Mouse (Mus musculus) heart, embryonic 10.5 days (tissue): ENCODE data around the gene Treml2. TPM values are rescaled to one million over a fixed set of nuclear protein-coding genes. Genes with fewer than 3 reads are reported as not detected.
"Not testable (repeated sequence)": the region's sequence is repeated elsewhere in the genome, so short reads cannot be mapped to it uniquely, and the experiment has no call there.

ENCODE experiments used
- DNase-seq: peaks from one replicate; pipeline ENCODE4 v3.0.0-alpha.2; 2017; ENCODE audit warnings: low spot score
- H3K27ac ChIP-seq: fragments of 300-500 bp; sonication (generic); 2 replicates; pipeline ENCODE4 v1.5.1; 2016; ENCODE audit warnings: mild to moderate bottlenecking
- H3K27me3 ChIP-seq: fragments of 300-500 bp; sonication (generic); 2 replicates; pipeline ENCODE4 v1.6.1; 2016; ENCODE audit warnings: mild to moderate bottlenecking; ENCODE audit not compliant: poor library complexity, insufficient read depth, severe bottlenecking
- H3K36me3 ChIP-seq: fragments of 300-500 bp; sonication (generic); 2 replicates; pipeline ENCODE4 v1.6.1; 2016; ENCODE audit warnings: mild to moderate bottlenecking, moderate library complexity
- H3K4me1 ChIP-seq: fragments of 300-500 bp; sonication (generic); 2 replicates; pipeline ENCODE4 v1.6.1; 2016; ENCODE audit warnings: mild to moderate bottlenecking
- H3K4me3 ChIP-seq: fragments of 300-500 bp; sonication (generic); 2 replicates; pipeline ENCODE4 v1.5.1; 2016; ENCODE audit warnings: mild to moderate bottlenecking, moderate library complexity
- H3K9me3 ChIP-seq: fragments of 300-500 bp; sonication (generic); 2 replicates; pipeline ENCODE4 v1.6.1; 2016; ENCODE audit warnings: mild to moderate bottlenecking, moderate library complexity
- WGBS: fragments of 180-500 bp; shearing (Covaris S2); methylation state at CpG from one replicate; pipeline ENCODE4 v1.1.7; 2016; 5-methylcytosine and 5-hydroxymethylcytosine counted together
- polyA plus RNA-seq: library from polyadenylated mRNA; unstranded; fragments of >200 nt; fragmentation: Nextera tagmentation; extraction: Ambion mirVana; gene quantifications from 2 replicates; pipeline ENCODE4 v1.2.1, GENCODE M21; 2016

The Treml2 gene
- polyA plus RNA-seq, 1 experiment from 2014 or later = 1.3 TPM

DNA sequence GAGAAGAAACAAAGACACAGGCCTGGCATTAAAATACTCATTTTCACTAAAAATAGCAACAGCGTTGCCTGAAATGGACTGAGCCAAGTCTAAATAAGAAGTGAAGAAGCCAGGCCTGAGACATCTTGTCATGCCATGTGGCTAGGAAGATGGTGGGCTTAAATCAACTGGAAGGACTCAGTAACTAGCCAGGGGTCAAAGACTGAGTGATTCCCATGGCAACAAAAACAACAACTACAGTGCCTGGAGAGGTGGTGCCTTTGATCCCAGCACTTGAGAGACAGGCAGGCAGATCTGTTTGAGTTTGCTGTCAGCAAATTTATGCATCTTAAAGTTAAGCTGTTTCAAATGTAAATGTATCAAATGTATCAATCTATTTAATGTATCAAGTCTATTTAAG is 41.0 kb downstream of the Treml2 start:
- no peak for DNase-seq
- no peaks in the 10 kb centered on the region for H3K27me3 ChIP-seq
- no peak overlapping the region for H3K27ac ChIP-seq
- H3K9me3 ChIP-seq = no peaks in the 10 kb centered on the region
- no peak overlapping the region for H3K4me3 ChIP-seq
- 64% methylated on average over 1 of the region's 1 CpGs for WGBS
- H3K36me3 ChIP-seq = no peaks in the 10 kb centered on the region
- H3K4me1 ChIP-seq = no peaks in the 10 kb centered on the region

- DNase-seq = no peak
- WGBS = 63% methylated on average over 3 of the region's 3 CpGs
- H3K9me3 ChIP-seq = no peaks in the 10 kb centered on the region
- H3K27ac ChIP-seq = no peak overlapping the region
- H3K4me1 ChIP-seq = peaks cover 8% of the 10 kb centered on the region; the same call in 1 of the 2 replicates
- H3K4me3 ChIP-seq = no peak overlapping the region
- H3K36me3 ChIP-seq = no peaks in the 10 kb centered on the region
- peaks cover 8% of the 10 kb centered on the region; the same call in 1 of the 2 replicates for H3K27me3 ChIP-seq
These were observed 42.6 kb downstream of the Treml2 start for GRCm38 (mm10) chr17:48341947-48342346.

DNA sequence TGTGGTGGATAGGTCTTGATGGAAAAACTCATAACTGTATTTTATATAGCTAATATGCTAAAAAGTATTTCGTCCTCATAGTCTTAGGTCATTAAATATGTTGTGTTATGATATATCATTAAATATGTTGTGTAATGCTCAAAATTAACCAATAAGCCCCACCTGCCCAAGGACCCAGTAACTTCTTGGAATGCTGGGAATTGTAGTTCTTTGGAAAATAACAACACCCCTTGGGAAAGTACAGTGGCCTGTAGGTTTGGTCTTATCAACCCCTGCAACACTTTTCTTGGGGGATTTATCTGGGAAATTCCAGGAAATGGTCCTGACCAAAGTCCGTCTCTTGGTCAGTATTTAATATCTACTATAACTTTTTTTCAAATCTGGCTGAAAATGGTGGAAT is 43.8 kb downstream of the Treml2 start:
- H3K4me3 ChIP-seq = no peak overlapping the region
- 71% methylated on average over 2 of the region's 2 CpGs for WGBS
- H3K27me3 ChIP-seq = peaks cover 8% of the 10 kb centered on the region; the same call in 1 of the 2 replicates
- DNase-seq = no peak
- no peaks in the 10 kb centered on the region for H3K9me3 ChIP-seq
- no peak overlapping the region for H3K27ac ChIP-seq
- H3K4me1 ChIP-seq = peaks cover 8% of the 10 kb centered on the region; the same call in 1 of the 2 replicates
- H3K36me3 ChIP-seq = no peaks in the 10 kb centered on the region

DNA sequence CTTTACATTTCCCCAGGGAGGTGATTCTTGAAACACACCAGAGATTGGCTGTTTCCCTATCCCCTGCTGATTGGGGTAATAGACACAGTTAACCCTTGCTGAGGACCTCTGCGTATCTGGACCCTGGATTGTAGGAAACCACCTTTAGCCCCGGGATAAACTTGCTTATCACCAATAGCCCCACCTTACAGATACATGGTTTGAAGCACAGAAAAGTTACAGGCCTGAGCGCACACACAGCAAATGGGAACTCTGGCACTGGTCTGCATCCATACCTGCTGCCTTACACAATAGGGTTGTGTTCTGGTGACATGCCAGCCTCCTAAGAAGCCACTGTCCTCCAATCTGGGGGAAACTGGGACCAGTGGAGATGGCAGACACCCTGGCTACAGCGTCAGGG is 46.5 kb downstream of the Treml2 start:
- Histone ChIP-seq H3K36me3 (no peaks in the 10 kb centered on the region), H3K9me3 (no peaks in the 10 kb centered on the region), H3K4me3 (no peak overlapping the region), H3K27me3 (peaks cover 8% of the 10 kb centered on the region; the same call in 1 of the 2 replicates), H3K27ac (no peak overlapping the region), H3K4me1 (peaks cover 8% of the 10 kb centered on the region; the same call in 1 of the 2 replicates)
- WGBS = 79% methylated on average over 4 of the region's 4 CpGs
- no peak for DNase-seq

GRCm38 (mm10) chr17:48346231-48346630 is 46.9 kb downstream of the Treml2 start, which contains the start of gene Trem2:
TSS of gene Trem2 (plus strand) at chr17:48346401.
- peaks cover 8% of the 10 kb centered on the region; the same call in 1 of the 2 replicates for H3K4me1 ChIP-seq
- no peaks in the 10 kb centered on the region for H3K36me3 ChIP-seq
- peaks cover 8% of the 10 kb centered on the region; the same call in 1 of the 2 replicates for H3K27me3 ChIP-seq
- 77% methylated on average over 5 of the region's 5 CpGs for WGBS
- H3K4me3 ChIP-seq = no peak within 1 kb of the TSS
- H3K9me3 ChIP-seq = no peaks in the 10 kb centered on the region
- no peak within 1 kb of the TSS for H3K27ac ChIP-seq
- no peak for DNase-seq

- no peaks in the 10 kb centered on the region for H3K36me3 ChIP-seq
- H3K4me3 ChIP-seq = no peak overlapping the region
- no peaks in the 10 kb centered on the region for H3K9me3 ChIP-seq
- peaks cover 8% of the 10 kb centered on the region; the same call in 1 of the 2 replicates for H3K27me3 ChIP-seq
- no peak for DNase-seq
- peaks cover 8% of the 10 kb centered on the region; the same call in 1 of the 2 replicates for H3K4me1 ChIP-seq
- 53% methylated on average over 4 of the region's 4 CpGs for WGBS
- no peak overlapping the region for H3K27ac ChIP-seq
These were observed 47.5 kb downstream of the Treml2 start for GRCm38 (mm10) chr17:48346834-48347233.

DNA sequence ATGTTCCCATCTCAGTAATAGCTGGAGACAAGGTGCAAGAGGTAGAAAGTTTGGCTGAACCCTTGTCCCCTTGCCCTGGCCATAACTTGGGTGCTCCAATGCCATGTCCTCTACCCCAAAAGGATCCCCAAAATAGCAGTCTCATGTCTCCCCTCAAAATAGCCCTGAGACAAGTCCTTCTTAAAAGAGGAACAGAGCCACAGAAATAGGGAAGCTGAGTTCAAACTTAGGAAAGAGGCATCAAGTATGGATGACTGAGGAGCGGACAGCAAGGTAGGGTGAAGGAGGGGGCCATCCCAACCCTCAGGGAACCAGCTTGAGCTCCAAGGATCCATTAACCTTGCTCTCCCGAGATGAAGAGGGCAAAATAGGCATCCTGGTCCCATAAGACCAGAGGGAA is 48.0 kb downstream of the Treml2 start:
- Histone ChIP-seq H3K27ac (no peak overlapping the region), H3K4me3 (no peak overlapping the region), H3K36me3 (no peaks in the 10 kb centered on the region), H3K27me3 (peaks cover 8% of the 10 kb centered on the region; the same call in 1 of the 2 replicates), H3K4me1 (peaks cover 8% of the 10 kb centered on the region; the same call in 1 of the 2 replicates), H3K9me3 (no peaks in the 10 kb centered on the region)
- 73% methylated on average over 2 of the region's 2 CpGs for WGBS
- DNase-seq = no peak

DNA sequence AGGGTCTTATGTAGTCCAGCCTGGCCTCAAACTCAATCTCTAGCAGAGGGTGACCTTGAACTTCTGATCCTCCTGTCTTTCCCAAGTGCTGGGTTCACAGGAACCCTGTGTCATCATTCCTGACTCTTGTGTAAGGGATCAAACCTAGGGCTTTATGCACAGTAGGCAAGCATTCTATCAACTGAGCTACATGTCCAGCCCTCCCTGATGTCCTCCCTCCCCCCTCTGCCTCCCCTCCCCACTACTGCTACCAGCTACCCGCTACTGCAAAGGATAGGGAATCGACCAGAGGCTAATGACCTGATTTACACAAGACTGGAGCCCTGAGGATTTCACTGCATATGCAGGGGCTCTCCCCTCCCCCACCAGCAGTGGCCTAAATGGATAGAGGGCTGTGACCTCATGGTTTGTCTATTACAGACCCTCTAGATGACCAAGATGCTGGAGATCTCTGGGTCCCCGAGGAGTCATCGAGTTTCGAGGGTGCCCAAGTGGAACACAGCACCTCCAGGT is 51.4 kb downstream of the Treml2 start:
- DNase-seq = no peak
- H3K9me3 ChIP-seq = no peaks in the 10 kb centered on the region
- H3K27me3 ChIP-seq = peaks cover 8% of the 10 kb centered on the region; the same call in 1 of the 2 replicates
- peaks cover 8% of the 10 kb centered on the region; the same call in 1 of the 2 replicates for H3K4me1 ChIP-seq
- H3K4me3 ChIP-seq = no peak overlapping the region
- no peak overlapping the region for H3K27ac ChIP-seq
- 74% methylated on average over 5 of the region's 5 CpGs for WGBS
- no peaks in the 10 kb centered on the region for H3K36me3 ChIP-seq

GRCm38 (mm10) chr17:48352976-48353375 is 53.7 kb downstream of the Treml2 start:
- 75% methylated on average over 7 of the region's 7 CpGs for WGBS
- H3K27me3 ChIP-seq, H3K4me1 ChIP-seq, H3K4me3 ChIP-seq, H3K9me3 ChIP-seq, DNase-seq, H3K36me3 ChIP-seq, H3K27ac ChIP-seq: not testable (repeated sequence)

DNA sequence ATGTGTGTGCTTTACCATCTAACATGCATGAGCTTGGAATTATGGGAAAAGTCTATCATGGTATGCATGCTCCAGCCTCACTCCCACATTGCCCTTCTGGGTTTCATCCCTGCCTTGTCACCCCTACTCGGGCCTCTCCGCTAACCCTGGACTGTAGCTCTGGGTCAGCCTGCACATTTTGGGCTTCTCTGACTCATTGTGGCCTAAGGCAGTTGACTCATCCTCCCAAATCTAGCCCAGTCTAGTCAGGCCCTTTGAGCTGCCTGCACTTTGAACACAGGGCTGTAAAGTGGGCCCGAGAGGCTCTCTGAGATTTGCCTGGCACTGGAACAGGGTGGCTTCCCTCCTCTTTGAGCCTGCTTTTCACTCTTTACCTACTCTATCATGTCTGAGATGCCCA is 56.5 kb downstream of the Treml2 start:
- 81% methylated on average over 3 of the region's 3 CpGs for WGBS
- Histone ChIP-seq H3K9me3 (no peaks in the 10 kb centered on the region), H3K27me3 (no peaks in the 10 kb centered on the region), H3K4me3 (no peak overlapping the region), H3K27ac (no peak overlapping the region), H3K36me3 (no peaks in the 10 kb centered on the region), H3K4me1 (peaks cover 6% of the 10 kb centered on the region; the same call in 1 of the 2 replicates)
- DNase-seq = no peak

DNA sequence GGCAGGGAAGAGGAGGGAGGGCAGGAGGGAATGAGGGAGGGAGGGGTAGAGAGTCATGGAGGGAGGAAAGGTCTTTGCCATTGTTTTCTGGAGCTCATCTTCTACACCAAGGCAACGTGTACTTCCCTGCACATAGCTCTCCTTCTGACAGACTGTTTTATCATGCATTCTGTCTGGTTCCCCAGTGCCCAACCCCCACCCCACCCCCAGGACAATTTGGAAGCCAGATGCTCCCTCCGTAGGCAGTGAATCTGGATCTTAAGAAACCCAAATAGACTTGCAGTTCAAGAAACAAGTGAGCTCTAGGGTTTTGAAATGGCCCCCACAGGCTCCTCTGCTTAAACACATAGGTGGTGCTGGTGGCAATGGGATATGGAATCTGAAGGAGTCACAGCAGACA is 58.6 kb downstream of the Treml2 start:
- no peak for DNase-seq
- no peak overlapping the region for H3K4me3 ChIP-seq
- no peak overlapping the region for H3K27ac ChIP-seq
- H3K4me1 ChIP-seq = peaks cover 13% of the 10 kb centered on the region
- no peaks in the 10 kb centered on the region for H3K36me3 ChIP-seq
- H3K9me3 ChIP-seq = no peaks in the 10 kb centered on the region
- no peaks in the 10 kb centered on the region for H3K27me3 ChIP-seq
- WGBS = 53% methylated on average over 2 of the region's 2 CpGs

GRCm38 (mm10) chr17:48359616-48360015 is 60.3 kb downstream of the Treml2 start, which contains the start of gene Treml1:
TSS of gene Treml1 (plus strand) at chr17:48359916.
- no peaks in the 10 kb centered on the region for H3K9me3 ChIP-seq
- no peaks in the 10 kb centered on the region for H3K27me3 ChIP-seq
- H3K27ac ChIP-seq = no peak within 1 kb of the TSS
- peaks cover 27% of the 10 kb centered on the region for H3K4me1 ChIP-seq
- no peak for DNase-seq
- WGBS = 74% methylated on average over 7 of the region's 7 CpGs
- no peaks in the 10 kb centered on the region for H3K36me3 ChIP-seq
- H3K4me3 ChIP-seq = no peak within 1 kb of the TSS

DNA sequence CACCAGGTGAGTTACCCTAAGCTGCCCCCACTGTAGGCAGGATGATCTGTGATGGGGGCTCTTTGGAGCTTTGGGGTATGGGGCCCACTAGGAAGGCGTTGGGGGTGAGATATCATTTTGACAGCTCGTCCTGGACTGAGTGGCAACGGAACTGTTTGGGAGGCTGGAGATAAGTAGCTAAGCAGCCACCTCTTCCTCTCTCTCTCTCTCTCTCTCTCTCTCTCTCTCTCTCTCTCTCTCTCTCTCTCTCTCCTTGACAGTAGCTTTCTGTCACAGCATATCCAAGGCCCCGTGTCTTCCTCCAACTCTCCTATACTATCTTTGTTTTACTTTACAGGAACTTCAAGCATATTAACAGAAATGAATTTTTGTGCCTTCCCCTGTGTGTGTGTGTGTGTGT is 61.2 kb downstream of the Treml2 start:
- Histone ChIP-seq H3K9me3 (no peaks in the 10 kb centered on the region), H3K27me3 (no peaks in the 10 kb centered on the region), H3K4me3 (no peak overlapping the region), H3K27ac (no peak overlapping the region), H3K36me3 (no peaks in the 10 kb centered on the region), H3K4me1 (peaks cover 28% of the 10 kb centered on the region)
- DNase-seq = no peak
- WGBS = 29% methylated on average over 4 of the region's 4 CpGs
